Mouse (Mus musculus) liver (tissue): ENCODE data around the gene Pglyrp1.
A peak's percentile ranks its signal among the peaks of the same experiment; 100 is the strongest.

Source experiments
- DNase-seq: peaks from one replicate; pipeline ENCODE4 v3.0.0-alpha.2; 2020; ENCODE audit warnings: mixed read lengths

Pglyrp1 gene

DNA sequence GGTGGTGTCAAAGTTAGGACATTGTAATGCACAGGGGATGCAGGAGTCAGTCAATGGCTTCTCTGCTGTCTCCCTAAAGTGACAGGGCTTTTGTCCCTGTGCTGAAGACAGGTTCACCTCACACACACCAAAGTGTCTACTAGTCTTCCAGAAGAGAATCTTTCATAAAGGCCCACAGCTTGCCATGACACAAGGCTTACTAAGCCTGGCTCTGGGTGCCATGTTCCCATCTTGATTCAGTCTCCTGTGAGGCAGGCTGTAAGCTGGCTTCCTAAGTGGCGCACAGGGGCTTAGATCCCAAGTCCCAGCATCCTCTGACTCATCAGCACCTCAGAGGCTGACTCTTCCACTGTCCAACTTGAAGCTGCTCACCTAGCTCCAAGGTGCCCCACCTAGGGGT is 15.8 kb downstream of the Pglyrp1 start:
- DNase-seq: no peak

- DNase-seq: no peak
Observed at GRCm38 (mm10) chr7:18890848-18891247, 19.7 kb downstream of the Pglyrp1 start.

DNA sequence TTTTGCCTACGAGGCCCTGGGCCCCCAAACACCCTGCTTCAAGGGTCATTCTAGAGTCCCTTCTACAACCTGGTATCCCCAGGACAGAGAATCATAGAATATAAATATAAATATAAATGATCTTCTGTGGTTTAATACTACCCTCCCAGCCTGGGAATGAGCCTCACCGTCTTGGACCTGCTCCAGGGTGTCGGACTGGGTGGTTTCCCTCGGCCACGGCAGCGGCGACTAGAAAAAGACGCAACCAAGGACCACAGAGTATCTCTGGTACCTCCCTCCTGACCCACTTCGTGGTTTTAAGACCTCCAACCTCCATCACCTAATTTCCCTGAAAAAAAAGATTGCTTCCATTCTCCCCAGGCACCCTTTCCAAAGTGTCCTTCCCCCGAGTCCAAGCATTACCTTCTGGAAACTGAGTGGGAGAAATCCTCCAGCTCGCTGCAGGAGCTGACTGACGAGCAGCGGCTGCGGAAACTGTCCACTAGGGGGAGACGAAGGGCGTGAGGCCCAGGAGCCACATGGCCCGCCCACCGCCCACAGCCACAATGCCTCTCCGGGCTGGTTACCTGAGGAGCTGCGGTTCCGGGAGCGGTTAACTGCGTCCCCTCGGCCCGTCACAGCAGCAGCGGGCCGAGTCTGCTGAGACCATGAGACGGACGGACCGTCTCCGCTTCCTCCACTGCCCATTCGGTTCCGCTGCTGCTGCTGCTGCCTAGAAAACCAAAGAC is 20.9 kb downstream of the Pglyrp1 start:
- DNase-seq: peak; percentile 82

- no peak for DNase-seq
Observed at GRCm38 (mm10) chr7:18893009-18893408, 21.9 kb downstream of the Pglyrp1 start.

- peak; percentile 83 for DNase-seq
Observed at GRCm38 (mm10) chr7:18893651-18894430, 22.7 kb downstream of the Pglyrp1 start.

DNA sequence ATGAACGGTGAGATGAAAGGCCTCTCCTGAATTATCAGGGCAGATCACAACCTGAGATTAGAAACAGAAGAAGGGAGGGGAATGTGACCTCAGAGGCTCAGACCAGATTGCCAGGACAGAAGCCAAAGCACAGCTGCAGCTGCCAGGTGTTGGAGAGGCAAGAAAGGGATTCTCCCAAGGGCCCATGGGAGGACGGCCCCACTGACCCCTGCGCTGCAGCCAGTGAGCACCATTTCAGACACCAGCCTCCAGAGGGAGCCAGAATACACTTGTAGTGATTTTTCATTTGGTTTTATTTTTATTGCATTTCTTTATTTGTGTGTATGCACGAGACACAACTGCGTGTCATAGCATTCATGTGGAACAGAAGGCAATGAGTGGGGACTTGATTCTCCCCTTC is 25.4 kb downstream of the Pglyrp1 start:
- DNase-seq: peak; percentile 10

DNA sequence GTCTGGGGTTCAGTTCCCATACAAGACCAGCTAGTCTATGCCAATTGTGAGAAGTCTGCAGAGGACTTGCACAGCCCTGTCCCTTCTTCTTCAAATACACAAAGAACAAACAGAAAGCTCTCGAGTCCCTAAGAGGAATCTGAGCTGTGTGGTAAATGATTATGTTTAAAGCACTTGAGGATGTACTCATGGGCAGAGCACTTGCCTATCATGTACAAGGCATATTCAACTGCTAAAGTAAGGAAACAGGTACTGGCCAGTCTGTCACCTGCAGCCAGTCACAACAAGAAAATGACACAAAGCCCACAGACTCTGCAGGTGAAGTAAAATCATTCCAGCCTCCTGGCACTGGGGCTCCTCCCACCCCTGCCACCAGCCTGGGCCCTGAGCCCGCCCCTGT is 29.4 kb downstream of the Pglyrp1 start:
- no peak for DNase-seq

GRCm38 (mm10) chr7:18902486-18902885 is 31.4 kb downstream of the Pglyrp1 start:
- DNase-seq: no peak

DNA sequence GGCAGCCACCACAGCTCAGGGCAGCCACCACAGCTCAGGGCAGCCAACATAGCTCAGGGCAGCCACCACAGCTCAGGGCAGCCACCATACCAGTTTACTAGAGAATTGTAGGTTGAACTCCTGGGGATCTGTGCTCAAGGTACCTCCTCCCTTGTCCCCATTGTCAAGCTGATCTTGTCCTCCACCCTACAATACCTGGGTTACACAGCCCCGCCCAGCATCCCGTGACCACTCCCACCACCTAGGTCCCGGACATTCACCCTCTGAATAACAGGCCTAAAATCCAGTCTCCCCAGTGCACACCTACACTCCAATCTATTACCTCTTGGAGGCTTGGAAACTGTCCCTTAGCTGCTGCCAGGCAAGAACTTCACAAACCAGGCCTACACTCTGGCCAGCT is 33.8 kb downstream of the Pglyrp1 start:
- DNase-seq: no peak

- DNase-seq: no peak
Observed at GRCm38 (mm10) chr7:18909797-18910196, 38.7 kb downstream of the Pglyrp1 start.

DNA sequence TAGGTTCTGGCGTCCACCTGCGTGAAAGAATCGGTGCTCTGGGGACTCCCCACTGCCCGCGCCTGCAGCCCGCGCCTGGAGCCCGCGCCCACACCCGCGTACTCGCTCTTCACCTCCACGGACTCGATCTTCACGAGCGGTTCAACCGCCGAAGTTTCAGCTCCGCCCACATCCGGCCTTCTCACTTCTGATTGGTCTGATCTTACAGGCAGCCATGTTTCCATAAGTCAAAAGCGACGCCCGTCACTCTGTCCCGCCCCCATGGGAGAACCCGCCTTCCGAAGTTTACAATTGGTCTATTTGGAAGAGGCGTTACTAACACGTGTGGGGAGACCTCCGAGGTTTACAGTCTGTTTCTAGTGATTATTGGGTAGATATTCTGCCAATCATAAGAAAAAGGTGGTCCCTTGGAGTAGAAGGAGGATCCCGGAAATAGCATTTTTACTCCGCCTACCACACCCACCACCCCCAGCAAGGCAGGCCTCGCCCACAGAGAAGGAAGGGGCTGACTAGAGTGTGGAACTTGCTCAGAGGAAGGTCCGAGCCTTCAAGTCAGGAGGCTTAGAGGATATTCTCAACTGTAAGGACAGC is 39.2 kb downstream of the Pglyrp1 start, which contains the start of gene Ccdc61:
Gene Ccdc61, minus strand, starts transcription at position 175 of the 591 bp plus-strand sequence.
- DNase-seq: peak; percentile 96

DNA sequence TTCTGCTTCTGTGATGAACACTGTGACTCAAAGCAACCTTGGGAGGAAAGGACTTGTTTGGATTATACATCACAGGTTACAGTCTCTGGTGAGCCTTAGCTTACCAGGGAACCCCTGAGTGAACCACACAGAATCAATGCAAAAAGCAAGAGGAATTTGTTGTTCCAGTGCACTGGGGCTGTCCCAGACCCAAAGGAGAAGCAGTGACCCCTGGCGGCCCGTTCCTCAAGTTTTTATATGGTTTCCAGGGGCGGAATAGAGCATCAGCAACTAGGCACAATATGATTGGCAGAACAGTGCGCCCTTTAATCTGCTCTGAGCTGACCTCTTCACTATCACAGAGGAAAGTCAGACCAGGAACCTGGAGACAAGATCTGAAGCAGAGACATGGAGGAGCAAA is 45.1 kb downstream of the Pglyrp1 start:
- DNase-seq: no peak

DNA sequence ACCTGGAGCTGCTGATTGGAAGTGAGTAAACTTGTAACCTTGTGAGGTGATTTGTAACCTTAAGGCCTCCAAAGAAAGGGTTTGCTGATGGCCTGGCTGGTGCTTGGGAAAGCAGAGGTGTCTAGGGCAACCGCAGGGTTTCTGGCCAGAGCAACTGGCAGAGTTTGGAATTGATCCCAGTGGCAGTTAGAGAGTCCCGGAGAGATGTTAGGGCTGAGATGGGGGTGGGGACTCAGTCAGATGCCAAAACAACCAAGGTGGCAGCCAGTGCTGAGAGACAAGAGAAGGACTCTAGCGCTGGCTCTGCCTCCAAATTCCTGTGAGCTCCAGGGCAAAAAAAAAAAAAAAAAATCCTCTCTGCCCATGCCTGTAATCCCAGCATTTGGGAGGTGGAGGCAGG is 46.8 kb downstream of the Pglyrp1 start:
- DNase-seq: no peak

DNA sequence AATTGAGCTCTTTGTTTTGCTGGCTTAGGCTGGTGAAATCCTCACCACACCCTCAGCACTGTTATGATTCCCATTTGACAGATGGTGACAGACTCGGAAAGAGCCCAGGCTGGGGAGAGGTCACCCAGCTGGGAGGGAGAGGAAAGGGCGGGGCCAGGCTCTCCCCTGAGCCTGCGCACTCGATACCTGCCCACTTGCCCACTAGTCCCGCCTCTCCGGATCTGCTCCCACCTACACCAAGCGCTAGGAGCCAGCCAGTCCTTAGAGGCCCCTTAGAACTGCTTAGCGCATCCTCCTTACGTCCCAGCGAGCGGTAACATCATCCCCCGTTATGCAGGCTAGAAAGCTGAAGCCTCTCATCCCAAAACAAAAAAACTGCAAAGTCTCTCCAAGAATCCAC is 49.9 kb downstream of the Pglyrp1 start:
- peak; percentile 38 for DNase-seq

- no peak for DNase-seq
Observed at GRCm38 (mm10) chr7:18922807-18923206, 51.7 kb downstream of the Pglyrp1 start.

DNA sequence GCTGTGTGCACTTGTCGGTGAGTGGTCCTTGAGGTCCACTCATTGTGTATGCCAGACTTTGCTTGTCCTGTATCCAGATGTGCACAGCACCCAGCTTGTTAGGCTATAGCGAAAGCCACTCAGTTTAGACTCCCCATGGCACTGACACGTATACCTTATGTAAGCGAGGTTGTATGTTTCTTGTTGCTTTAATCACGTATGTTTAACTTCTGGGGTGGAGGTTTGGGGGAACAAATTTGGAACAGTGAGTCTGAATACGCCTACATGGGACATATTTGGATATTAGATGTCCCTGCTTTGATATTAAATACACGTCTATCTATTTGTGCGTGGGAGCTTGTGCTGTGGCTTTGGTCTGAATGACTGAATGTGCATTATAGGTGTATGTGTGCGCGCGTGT is 52.1 kb downstream of the Pglyrp1 start:
- no peak for DNase-seq

GRCm38 (mm10) chr7:18923711-18924191 is 52.6 kb downstream of the Pglyrp1 start:
- no peak for DNase-seq

DNA sequence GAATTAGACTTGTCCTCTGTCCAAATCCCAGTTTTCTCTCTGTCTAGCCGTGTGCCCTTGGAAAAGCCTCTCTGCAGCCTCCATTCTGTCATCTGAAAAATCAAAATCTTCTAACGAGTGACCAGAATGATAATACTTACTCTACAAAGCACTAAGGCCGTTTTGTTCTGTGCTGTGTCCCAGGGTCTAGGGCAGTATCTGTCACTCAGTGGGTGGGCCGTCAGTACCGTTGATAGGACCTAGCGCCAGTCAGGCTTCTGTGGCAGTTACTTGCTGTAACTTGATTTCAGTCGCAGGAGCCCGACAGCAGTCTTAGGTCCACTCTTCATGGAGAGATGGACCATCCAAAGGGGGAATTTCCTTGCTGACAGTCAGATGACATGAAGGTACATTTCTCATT is 53.2 kb downstream of the Pglyrp1 start:
- DNase-seq: no peak

- peak; percentile 85 for DNase-seq
Observed at GRCm38 (mm10) chr7:18925162-18925938, 54.2 kb downstream of the Pglyrp1 start, which contains the start of gene Nova2. TSS of gene Nova2 (plus strand) at chr7:18925888.

DNA sequence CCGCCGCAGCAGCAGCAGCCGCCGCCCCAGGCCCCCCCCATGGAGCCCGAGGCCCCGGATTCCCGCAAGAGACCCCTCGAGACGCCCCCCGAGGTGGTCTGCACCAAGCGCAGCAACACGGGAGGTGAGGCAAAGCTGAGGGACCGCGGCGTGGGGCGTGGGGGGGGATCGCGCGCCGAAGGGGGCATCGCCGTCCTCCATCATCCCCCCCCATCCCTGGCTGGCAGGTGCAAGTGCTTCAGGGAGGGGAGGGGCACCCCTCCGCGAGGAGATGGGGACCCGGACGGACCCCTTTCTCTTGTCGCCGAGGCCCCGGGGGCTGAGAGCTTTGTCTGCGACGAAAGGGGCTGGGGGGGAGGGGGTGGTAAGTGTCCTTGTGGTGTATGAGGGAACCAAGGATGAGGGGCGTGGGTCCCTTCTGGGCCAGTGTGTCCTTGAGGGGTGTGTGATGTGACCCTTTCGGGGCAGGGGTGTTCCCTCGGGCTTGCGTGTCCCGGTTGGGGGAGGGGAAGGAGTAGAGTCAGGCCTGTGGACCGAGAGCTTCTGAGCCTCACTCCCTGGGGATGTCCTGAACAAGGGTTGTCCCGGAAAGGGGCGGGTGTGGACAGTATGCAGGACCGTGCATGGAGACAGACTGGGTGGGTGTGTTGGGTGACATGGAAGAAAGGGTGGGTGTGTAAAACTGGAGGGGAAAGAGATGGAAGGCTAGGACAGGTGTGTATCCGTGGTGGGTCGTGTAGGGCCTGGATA is 55.1 kb downstream of the Pglyrp1 start:
- no peak for DNase-seq

DNA sequence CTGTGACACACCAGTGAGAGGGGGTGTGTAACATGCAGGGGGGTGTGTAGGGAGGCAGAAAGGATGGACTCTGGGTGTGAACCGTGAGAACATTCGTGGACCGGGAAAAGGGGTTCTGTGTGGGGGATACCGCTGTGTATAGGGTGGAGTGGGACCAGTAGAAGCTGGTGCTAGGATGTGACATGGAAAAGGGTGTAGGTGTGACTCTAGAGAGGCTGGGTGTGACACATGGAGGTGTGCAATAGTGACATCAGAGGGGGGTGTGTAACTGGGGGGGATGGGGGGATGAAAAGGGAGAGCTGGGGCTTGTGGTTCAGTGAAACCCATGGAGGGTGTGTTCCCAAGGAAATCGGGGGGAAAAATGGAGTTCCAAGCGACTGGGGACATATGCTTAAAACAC is 55.8 kb downstream of the Pglyrp1 start:
- no peak for DNase-seq

GRCm38 (mm10) chr7:18927759-18928158 is 56.6 kb downstream of the Pglyrp1 start:
- no peak for DNase-seq
